Mouse (Mus musculus) CH12.LX (cell line): ENCODE measurements at regions not wholly inside any gene's neighbourhood (a gene's known extent, or its start where the extent isn't known, plus 50 kb on each side); places are given as distances from the start of the nearest gene placed in this dataset.

Source experiments
- DNase-seq: peaks from one replicate; pipeline ENCODE4 v3.0.0-alpha.2; 2013; ENCODE audit errors: extremely low read depth
- H3K27ac ChIP-seq: 2 replicates; pipeline ENCODE4 v1.5.1; 2012; ENCODE audit warnings: low read depth, mild to moderate bottlenecking, control low read depth, moderate library complexity; ENCODE audit not compliant: insufficient read depth
- H3K27me3 ChIP-seq: replicated peaks from 2 replicates; pipeline ENCODE3; 2012; ENCODE audit warnings: inconsistent platforms
- H3K36me3 ChIP-seq, 2 experiments: replicated peaks in 1 of 2; 2 replicates each; pipeline versions ENCODE3 to v1.6.1; 2012; ENCODE audit warnings: inconsistent platforms in 1 of 2, low read length in 1 of 2, mild to moderate bottlenecking in 1 of 2, mixed read lengths in 1 of 2, moderate library complexity in 1 of 2; ENCODE audit not compliant: control insufficient read depth in 1 of 2, insufficient read depth in 1 of 2
- H3K4me1 ChIP-seq, 2 experiments: 2 replicates each; pipeline ENCODE4 v1.6.1; 2012; ENCODE audit warnings: inconsistent platforms in 1 of 2, moderate library complexity in 1 of 2; ENCODE audit not compliant: insufficient read depth in 2 of 2, control insufficient read depth in 1 of 2
- H3K4me2 ChIP-seq: 2 replicates; pipeline ENCODE4 v1.6.1; 2012; ENCODE audit warnings: low read depth, mild to moderate bottlenecking, control low read depth; ENCODE audit not compliant: poor library complexity, insufficient read depth, severe bottlenecking
- H3K4me3 ChIP-seq, 3 experiments: fragments of 150-350 bp in 1 of 3; sonication (generic) in 1 of 3; replicated peaks in 1 of 3; 2 replicates each; pipeline versions ENCODE3 to v1.5.1; 2011 to 2012; ENCODE audit warnings: low read depth in 2 of 3, low read length in 2 of 3, mild to moderate bottlenecking in 2 of 3, moderate library complexity in 2 of 3, control low read depth in 1 of 3, improper control_type of control experiment in 1 of 3, inconsistent platforms in 1 of 3, mixed read lengths in 1 of 3; ENCODE audit not compliant: poor library complexity in 1 of 3
- H3K79me2 ChIP-seq: replicated peaks from 2 replicates; pipeline ENCODE4 v1.6.1; 2012; ENCODE audit warnings: mild to moderate bottlenecking, moderate library complexity; ENCODE audit not compliant: control insufficient read depth, poor library complexity, insufficient read depth, severe bottlenecking; ENCODE audit errors: extremely low read depth
- H3K9ac ChIP-seq: 2 replicates; pipeline ENCODE4 v1.6.1; 2012; ENCODE audit warnings: low read depth, mild to moderate bottlenecking, control low read depth, moderate library complexity; ENCODE audit not compliant: insufficient read depth
- H3K9me3 ChIP-seq: replicated peaks from 2 replicates; pipeline ENCODE3; 2012; ENCODE audit warnings: low read length, inconsistent platforms, mixed read lengths
- CHD1 ChIP-seq: IDR thresholded peaks from 2 replicates; pipeline ENCODE4 v1.6.1; 2012; ENCODE audit warnings: low read depth, low read length, improper control_type of control experiment, inconsistent platforms
- CTCF ChIP-seq, 2 experiments: IDR thresholded peaks in 1 of 2; conservative IDR thresholded peaks in 1 of 2; 2 replicates each; pipeline ENCODE4 v1.5.1; 2011 to 2012; ENCODE audit warnings: low read depth in 2 of 2, low read length in 2 of 2, improper control_type of control experiment in 1 of 2, inconsistent platforms in 1 of 2, mild to moderate bottlenecking in 1 of 2, moderate library complexity in 1 of 2
- ETS1 ChIP-seq: conservative IDR thresholded peaks from 2 replicates; pipeline ENCODE4 v1.6.1; 2012; ENCODE audit warnings: low read depth, mild to moderate bottlenecking, inconsistent platforms, low read length, improper control_type of control experiment, moderate library complexity
- GABPA ChIP-seq: IDR thresholded peaks from 2 replicates; pipeline ENCODE4 v1.6.1; 2012; ENCODE audit warnings: low read depth, low read length, improper control_type of control experiment, inconsistent platforms; ENCODE audit not compliant: insufficient replicate concordance
- HCFC1 ChIP-seq: IDR thresholded peaks from 2 replicates; pipeline ENCODE4 v1.6.1; 2012; ENCODE audit warnings: low read depth, mild to moderate bottlenecking, inconsistent platforms, low read length, improper control_type of control experiment
- IRF4 ChIP-seq: IDR thresholded peaks from 2 replicates; pipeline ENCODE4 v1.6.1; 2014; ENCODE audit warnings: low read depth, mild to moderate bottlenecking, inconsistent platforms, low read length, improper control_type of control experiment
- JUN ChIP-seq: IDR thresholded peaks from 2 replicates; pipeline ENCODE4 v1.6.1; 2011; ENCODE audit warnings: low read depth, mild to moderate bottlenecking, low read length, improper control_type of control experiment, moderate library complexity; ENCODE audit not compliant: insufficient read depth
- JUND ChIP-seq: conservative IDR thresholded peaks from 2 replicates; pipeline ENCODE4 v1.6.1; 2011; ENCODE audit warnings: low read depth, low read length, improper control_type of control experiment
- KAT2A ChIP-seq: IDR thresholded peaks from 2 replicates; pipeline ENCODE4 v1.6.1; 2012; ENCODE audit warnings: low read length, improper control_type of control experiment, inconsistent platforms; ENCODE audit not compliant: insufficient replicate concordance
- MAZ ChIP-seq: IDR thresholded peaks from 2 replicates; pipeline ENCODE4 v1.6.1; 2012; ENCODE audit warnings: low read depth, mild to moderate bottlenecking, inconsistent platforms, low read length, improper control_type of control experiment, moderate library complexity
- MEF2A ChIP-seq: IDR thresholded peaks from 2 replicates; pipeline ENCODE4 v1.6.1; 2014; ENCODE audit warnings: low read depth, mild to moderate bottlenecking, inconsistent platforms, low read length, improper control_type of control experiment, borderline replicate concordance
- NELFE ChIP-seq: IDR thresholded peaks from 2 replicates; pipeline ENCODE4 v1.6.1; 2011; ENCODE audit warnings: low read depth, low read length, improper control_type of control experiment
- NRF1 ChIP-seq: IDR thresholded peaks from 2 replicates; pipeline ENCODE4 v1.6.1; 2014; ENCODE audit warnings: low read depth, mild to moderate bottlenecking, inconsistent platforms, low read length, improper control_type of control experiment, moderate library complexity
- RCOR1 ChIP-seq: conservative IDR thresholded peaks from 2 replicates; pipeline ENCODE4 v1.6.1; 2012; ENCODE audit warnings: low read depth, mild to moderate bottlenecking, inconsistent platforms, low read length, improper control_type of control experiment
- SIN3A ChIP-seq: IDR thresholded peaks from 2 replicates; pipeline ENCODE4 v1.6.1; 2012; ENCODE audit warnings: low read length, improper control_type of control experiment, inconsistent platforms
- SMC3 ChIP-seq: IDR thresholded peaks from 2 replicates; pipeline ENCODE4 v1.6.1; 2011; ENCODE audit warnings: low read depth, low read length, improper control_type of control experiment
- TBP ChIP-seq: conservative IDR thresholded peaks from 2 replicates; pipeline ENCODE4 v1.6.1; 2011; ENCODE audit warnings: low read depth, low read length, improper control_type of control experiment
- TCF12 ChIP-seq: IDR thresholded peaks from 2 replicates; pipeline ENCODE4 v1.6.1; 2014; ENCODE audit warnings: low read depth, mild to moderate bottlenecking, inconsistent platforms, low read length, improper control_type of control experiment
- UBTF ChIP-seq: IDR thresholded peaks from 2 replicates; pipeline ENCODE4 v1.6.1; 2012; ENCODE audit warnings: low read depth, mild to moderate bottlenecking, inconsistent platforms, low read length, improper control_type of control experiment, moderate library complexity
- USF2 ChIP-seq: conservative IDR thresholded peaks from 2 replicates; pipeline ENCODE4 v1.6.1; 2011; ENCODE audit warnings: low read depth, low read length, improper control_type of control experiment
- ZNF384 ChIP-seq: IDR thresholded peaks from 2 replicates; pipeline ENCODE4 v1.6.1; 2012; ENCODE audit warnings: low read depth, low read length, improper control_type of control experiment, inconsistent platforms
- dilution Hi-C: fragments of 300-500 bp; cut with MboI; formaldehyde crosslinking; loops from 2 replicates; pipeline ENCODE4 v1.14.3; 2020; ENCODE audit warnings: low sequenced_read_pairs; ENCODE audit not compliant: extremely low pct_unique_long_range_greater_than_20kb, extremely low pct_ligation_motif_present
- in situ Hi-C: fragments of 300-500 bp; cut with MboI; formaldehyde crosslinking; loops from 3 replicates; pipeline ENCODE4 v1.14.3; 2019; ENCODE audit warnings: low sequenced_read_pairs, low pct_ligation_motif_present, low pct_unique_long_range_greater_than_20kb, mixed read lengths

- DNase-seq: no peak
- in situ Hi-C loops (no loop called here), dilution Hi-C loops (no loop called here)
- Histone ChIP-seq H3K4me3 (no peak overlapping the region), H3K27me3 (no peaks in the 10 kb centered on the region), H3K4me2 (no peak overlapping the region), H3K4me1 (no peaks in the 10 kb centered on the region), H3K9me3 (no peaks in the 10 kb centered on the region), H3K9ac (no peak overlapping the region), H3K27ac (no peak overlapping the region), H3K79me2 (no peaks in the 10 kb centered on the region), H3K36me3 (no peaks in the 10 kb centered on the region)
- TF ChIP-seq IRF4 (no peak), TCF12 (no peak), TBP (no peak), USF2 (no peak), CTCF (conservative IDR thresholded peaks at IDR 0.05 in 1 of 2, IDR thresholded peaks at IDR 0.05 in 1 of 2; ENCODE audit: low read depth in 2 of 2, low read length in 2 of 2) (no peak), JUND (no peak), ZNF384 (no peak), KAT2A (no peak), RCOR1 (no peak), MEF2A (no peak), UBTF (no peak), NELFE (no peak), CHD1 (no peak)
Observed at GRCm38 (mm10) chr7:83206999-83207398, 339.9 kb downstream of the Mex3b start.

GRCm38 (mm10) chr7:83211611-83212010 lies 344.5 kb downstream of the Mex3b start:
- DNase-seq: no peak
- Histone ChIP-seq H3K9me3 (no peaks in the 10 kb centered on the region), H3K4me3 (no peak overlapping the region), H3K36me3 (no peaks in the 10 kb centered on the region), H3K4me1 (no peaks in the 10 kb centered on the region), H3K4me2 (no peak overlapping the region), H3K27me3 (no peaks in the 10 kb centered on the region), H3K79me2 (no peaks in the 10 kb centered on the region), H3K27ac (no peak overlapping the region), H3K9ac (no peak overlapping the region)
- in situ Hi-C loops: no loop called here
- TF ChIP-seq MEF2A (no peak), KAT2A (no peak)
- dilution Hi-C loops: no loop called here

GRCm38 (mm10) chr7:83222029-83222722 lies 355.0 kb downstream of the Mex3b start:
- no peaks in the 10 kb centered on the region for H3K9me3 ChIP-seq
- no peak overlapping the region for H3K4me2 ChIP-seq
- H3K4me3 ChIP-seq: no peak overlapping the region
- H3K4me1 ChIP-seq: no peaks in the 10 kb centered on the region
- no peaks in the 10 kb centered on the region for H3K27me3 ChIP-seq
- H3K79me2 ChIP-seq: no peaks in the 10 kb centered on the region
- no peak overlapping the region for H3K27ac ChIP-seq
- TF ChIP-seq MAZ (no peak), ZNF384 (no peak), ETS1 (no peak), HCFC1 (no peak), NRF1 (no peak), MEF2A (no peak), SIN3A (no peak), GABPA (no peak), JUN (no peak), SMC3 (no peak)
- dilution Hi-C loops (no loop called here), in situ Hi-C loops (no loop called here)
- no peaks in the 10 kb centered on the region for H3K36me3 ChIP-seq
- no peak overlapping the region for H3K9ac ChIP-seq
- DNase-seq: no peak
